Mouse (Mus musculus): ENCODE data around the gene B3galt5. TPM values are rescaled to one million over a fixed set of nuclear protein-coding genes. Genes with fewer than 3 reads are reported as not detected.
"Not testable (repeated sequence)": the region's sequence is repeated elsewhere in the genome, so short reads cannot be mapped to it uniquely, and the experiment has no call there.

The B3galt5 gene
- polyA plus RNA-seq, 1 experiment from 2014 or later: 0.04 TPM

- Histone ChIP-seq H3K9me3 (no peaks in the 10 kb centered on the region), H3K4me3 (no peak overlapping the region), H3K27ac (no peak overlapping the region), H3K27me3 (ENCODE audit: insufficient read depth, poor library complexity, severe bottlenecking) (no peaks in the 10 kb centered on the region), H3K4me1 (peaks cover 11% of the 10 kb centered on the region), H3K36me3 (no peaks in the 10 kb centered on the region)
- no peak for DNase-seq (ENCODE audit: low spot score)
- whole genome bisulfite sequencing: 82% methylated on average over 4 of the region's 4 CpGs
Observed at GRCm38 (mm10) chr16:96323166-96323565, 87.6 kb downstream of the B3galt5 start.

- H3K4me1 ChIP-seq: peaks cover 11% of the 10 kb centered on the region
- no peak for DNase-seq (ENCODE audit: low spot score)
- 44% methylated on average over 10 of the region's 10 CpGs for WGBS
- H3K36me3 ChIP-seq: no peaks in the 10 kb centered on the region
- H3K27ac ChIP-seq: no peak overlapping the region
- no peaks in the 10 kb centered on the region for H3K9me3 ChIP-seq
- no peaks in the 10 kb centered on the region for H3K27me3 ChIP-seq (ENCODE audit: insufficient read depth, poor library complexity, severe bottlenecking)
- no peak overlapping the region for H3K4me3 ChIP-seq
Observed at GRCm38 (mm10) chr16:96326110-96326999, 90.8 kb downstream of the B3galt5 start.

- WGBS: 32% methylated on average over 9 of the region's 9 CpGs
Observed at GRCm38 (mm10) chr16:96327251-96327650, 91.7 kb downstream of the B3galt5 start.

GRCm38 (mm10) chr16:96339570-96339969 lies 104.0 kb downstream of the B3galt5 start:
- WGBS: 82% methylated on average over 4 of the region's 4 CpGs

More at GRCm38 (mm10) chr16:96327251-96327650, 91.7 kb downstream of the B3galt5 start:
- H3K27ac ChIP-seq; H3K9me3 ChIP-seq; H3K4me3 ChIP-seq; DNase-seq (ENCODE audit: low spot score); H3K27me3 ChIP-seq (ENCODE audit: insufficient read depth, poor library complexity, severe bottlenecking); H3K36me3 ChIP-seq: not testable (repeated sequence)
- peaks cover 11% of the 10 kb centered on the region for H3K4me1 ChIP-seq

DNA sequence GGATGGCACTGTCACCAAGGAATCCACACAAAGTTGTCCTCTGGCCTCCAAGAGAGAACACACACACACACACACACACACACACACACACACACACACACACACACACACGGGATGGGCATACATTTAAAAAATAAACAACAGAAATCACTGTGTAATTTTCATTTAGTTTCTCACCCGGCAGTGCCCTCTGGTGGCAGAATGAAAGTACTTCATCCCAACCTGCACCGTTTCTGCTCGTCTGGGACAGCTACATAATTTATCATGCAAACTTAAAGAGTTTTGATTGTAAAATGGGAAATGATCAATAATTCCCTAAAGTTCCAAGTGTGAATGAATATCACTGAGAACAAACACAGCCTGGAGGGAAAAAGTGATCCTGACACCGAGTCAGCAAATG lies 105.7 kb downstream of the B3galt5 start:
- H3K4me3 ChIP-seq: no peak overlapping the region
- no peak overlapping the region for H3K27ac ChIP-seq
- no peak for DNase-seq (ENCODE audit: low spot score)
- peaks cover 10% of the 10 kb centered on the region; the same call in 1 of the 2 replicates for H3K27me3 ChIP-seq (ENCODE audit: insufficient read depth, poor library complexity, severe bottlenecking)
- H3K9me3 ChIP-seq: no peaks in the 10 kb centered on the region
- no peaks in the 10 kb centered on the region for H3K36me3 ChIP-seq
- peaks cover 4% of the 10 kb centered on the region; the same call in 1 of the 2 replicates for H3K4me1 ChIP-seq
- WGBS: 12% methylated on average over 5 of the region's 5 CpGs

More at GRCm38 (mm10) chr16:96339570-96339969, 104.0 kb downstream of the B3galt5 start:
- H3K27me3 ChIP-seq (ENCODE audit: insufficient read depth, poor library complexity, severe bottlenecking): peaks cover 10% of the 10 kb centered on the region; the same call in 1 of the 2 replicates
- DNase-seq (ENCODE audit: low spot score): no peak
- H3K4me1 ChIP-seq: no peaks in the 10 kb centered on the region
- H3K36me3 ChIP-seq: no peaks in the 10 kb centered on the region
- no peak overlapping the region for H3K27ac ChIP-seq
- H3K9me3 ChIP-seq: no peaks in the 10 kb centered on the region
- no peak overlapping the region for H3K4me3 ChIP-seq

DNA sequence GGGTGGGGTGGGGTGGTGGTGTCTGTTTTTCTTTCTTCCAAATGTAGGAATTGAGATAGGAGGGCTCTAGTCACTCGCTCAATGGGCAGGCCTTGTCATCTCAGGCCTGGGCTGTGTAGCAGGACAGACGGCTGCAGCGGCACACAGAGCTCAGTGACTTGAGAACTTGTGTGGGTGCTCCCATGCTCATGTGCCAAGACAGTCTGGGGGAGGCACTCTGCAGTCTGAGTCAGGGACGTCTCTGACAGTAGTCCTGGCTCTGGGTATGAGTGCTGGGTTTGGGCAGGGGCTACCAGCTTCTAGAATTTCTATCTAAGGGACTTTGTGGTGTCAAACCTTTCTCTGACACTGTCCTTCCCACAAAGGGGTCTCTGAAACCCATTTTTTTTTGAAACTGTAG lies 106.3 kb downstream of the B3galt5 start:
- Histone ChIP-seq H3K4me1 (peaks cover 4% of the 10 kb centered on the region; the same call in 1 of the 2 replicates), H3K36me3 (no peaks in the 10 kb centered on the region), H3K27me3 (ENCODE audit: insufficient read depth, poor library complexity, severe bottlenecking) (peaks cover 10% of the 10 kb centered on the region; the same call in 1 of the 2 replicates), H3K4me3 (no peak overlapping the region), H3K27ac (no peak overlapping the region), H3K9me3 (no peaks in the 10 kb centered on the region)
- no peak for DNase-seq (ENCODE audit: low spot score)
- 69% methylated on average over 4 of the region's 4 CpGs for WGBS

GRCm38 (mm10) chr16:96345117-96345516 lies 109.5 kb downstream of the B3galt5 start:
- 5% methylated on average over 10 of the region's 10 CpGs for WGBS
- no peak overlapping the region for H3K4me3 ChIP-seq
- H3K27ac ChIP-seq: no peak overlapping the region

GRCm38 (mm10) chr16:96348070-96348469 lies 112.5 kb downstream of the B3galt5 start:
- H3K4me3 ChIP-seq: no peak overlapping the region
- H3K4me1 ChIP-seq: peaks cover 4% of the 10 kb centered on the region; the same call in 1 of the 2 replicates
- no peak overlapping the region for H3K27ac ChIP-seq
- no peaks in the 10 kb centered on the region for H3K9me3 ChIP-seq
- no peak for DNase-seq (ENCODE audit: low spot score)
- H3K36me3 ChIP-seq: no peaks in the 10 kb centered on the region
- WGBS: 61% methylated on average over 11 of the region's 11 CpGs
- H3K27me3 ChIP-seq (ENCODE audit: insufficient read depth, poor library complexity, severe bottlenecking): 0 out of 2 replicates have a peak, but pooled peaks cover under 1% of the 10 kb centered on the region

More at GRCm38 (mm10) chr16:96345117-96345516, 109.5 kb downstream of the B3galt5 start:
- DNase-seq (ENCODE audit: low spot score): peak; percentile 88
- no peaks in the 10 kb centered on the region for H3K9me3 ChIP-seq
- H3K4me1 ChIP-seq: peaks cover 4% of the 10 kb centered on the region; the same call in 1 of the 2 replicates
- no peaks in the 10 kb centered on the region for H3K36me3 ChIP-seq
- H3K27me3 ChIP-seq (ENCODE audit: insufficient read depth, poor library complexity, severe bottlenecking): peaks cover 10% of the 10 kb centered on the region; the same call in 1 of the 2 replicates

- Histone ChIP-seq H3K4me3 (no peak overlapping the region), H3K4me1 (peaks cover 4% of the 10 kb centered on the region; the same call in 1 of the 2 replicates), H3K36me3 (no peaks in the 10 kb centered on the region), H3K27me3 (ENCODE audit: insufficient read depth, poor library complexity, severe bottlenecking) (peaks cover 7% of the 10 kb centered on the region; the same call in 1 of the 2 replicates), H3K27ac (no peak overlapping the region), H3K9me3 (no peaks in the 10 kb centered on the region)
- DNase-seq (ENCODE audit: low spot score): no peak
- WGBS: 70% methylated on average over 5 of the region's 5 CpGs
Observed at GRCm38 (mm10) chr16:96348766-96349165, 113.2 kb downstream of the B3galt5 start.

DNA sequence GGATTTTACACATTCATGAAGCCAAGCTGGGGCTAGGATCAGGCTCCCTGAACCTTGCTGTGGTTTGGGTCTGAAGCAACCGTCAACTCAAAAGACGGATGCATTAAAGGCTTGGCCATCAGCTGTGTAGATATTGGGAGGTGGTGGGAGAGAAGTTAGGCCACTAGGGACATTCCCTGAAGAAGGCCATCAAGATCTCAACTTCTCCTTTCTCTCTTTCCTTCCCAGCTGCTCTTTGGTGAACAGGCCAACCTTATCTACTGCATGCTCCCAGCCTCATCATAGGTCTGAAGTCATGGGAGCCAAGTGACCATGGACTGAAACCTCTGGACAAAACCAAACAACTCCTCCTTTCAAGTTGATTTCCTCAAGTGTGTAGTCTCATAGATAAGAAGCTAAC lies 115.9 kb downstream of the B3galt5 start:
- Histone ChIP-seq H3K27me3 (ENCODE audit: insufficient read depth, poor library complexity, severe bottlenecking) (peaks cover 7% of the 10 kb centered on the region; the same call in 1 of the 2 replicates), H3K36me3 (no peaks in the 10 kb centered on the region), H3K9me3 (no peaks in the 10 kb centered on the region), H3K4me1 (0 out of 2 replicates have a peak, but pooled peaks cover 3% of the 10 kb centered on the region), H3K4me3 (no peak overlapping the region), H3K27ac (no peak overlapping the region)
- DNase-seq (ENCODE audit: low spot score): no peak
- WGBS: 91% methylated on average over 2 of the region's 2 CpGs

GRCm38 (mm10) chr16:96353296-96353896 lies 117.8 kb downstream of the B3galt5 start:
- no peak overlapping the region for H3K4me3 ChIP-seq
- 0 out of 2 replicates have a peak, but pooled peaks cover 3% of the 10 kb centered on the region for H3K4me1 ChIP-seq
- H3K9me3 ChIP-seq: no peaks in the 10 kb centered on the region
- H3K36me3 ChIP-seq: no peaks in the 10 kb centered on the region
- H3K27ac ChIP-seq: no peak overlapping the region
- H3K27me3 ChIP-seq (ENCODE audit: insufficient read depth, poor library complexity, severe bottlenecking): peaks cover 7% of the 10 kb centered on the region; the same call in 1 of the 2 replicates
- 81% methylated on average over 6 of the region's 6 CpGs for WGBS
- DNase-seq (ENCODE audit: low spot score): no peak

DNA sequence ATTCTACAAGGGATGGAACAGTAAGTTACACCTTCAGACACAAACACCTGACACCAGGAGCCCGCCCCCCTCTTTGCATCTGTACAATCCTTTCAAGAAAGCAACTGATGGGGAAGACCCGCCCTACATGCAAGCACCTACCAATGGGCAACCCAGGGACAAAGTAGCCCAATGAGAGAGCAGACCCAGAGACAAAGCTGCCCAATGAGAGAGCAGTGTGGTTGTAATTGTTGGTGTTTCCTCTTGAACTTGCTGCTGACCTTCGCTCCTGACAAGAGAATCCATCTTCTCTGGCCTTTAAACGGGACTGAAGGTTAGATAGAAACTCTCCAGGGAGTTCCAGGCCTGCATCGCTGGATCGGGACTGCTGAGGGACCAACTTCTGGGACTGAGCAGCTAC lies 118.4 kb downstream of the B3galt5 start:
- H3K27me3 ChIP-seq (ENCODE audit: insufficient read depth, poor library complexity, severe bottlenecking): peaks cover 7% of the 10 kb centered on the region; the same call in 1 of the 2 replicates
- 28% methylated on average over 6 of the region's 6 CpGs for WGBS
- 0 out of 2 replicates have a peak, but pooled peaks cover 3% of the 10 kb centered on the region for H3K4me1 ChIP-seq
- peak overlapping the region; percentile 28; the same call in 1 of the 2 replicates for H3K4me3 ChIP-seq
- H3K36me3 ChIP-seq: no peaks in the 10 kb centered on the region
- peak overlapping the region; percentile 62; the same call in 1 of the 2 replicates for H3K27ac ChIP-seq
- no peak for DNase-seq (ENCODE audit: low spot score)
- H3K9me3 ChIP-seq: no peaks in the 10 kb centered on the region
